ENCODE assay signal across 8 mouse cellular contexts in genomic region chr5:57717238-57717905, GRCm38 (mm10). TPM values are rescaled to one million over a fixed set of nuclear protein-coding genes. Genes with fewer than 3 reads are reported as not detected.
DNase-seq lines count a peak whose midpoint lies in the region; ATAC-seq and TF ChIP-seq lines count a peak whose summit lies in the region.

No protein-coding gene starts in this region.

- peaks cover 16% of the 10 kb centered on the region; the same call in 1 of the 2 replicates for H3K27me3 ChIP-seq in forebrain, embryonic 11.5 days (ENCODE audit: control insufficient read depth, insufficient read depth, low read length)
- no peaks in the 10 kb centered on the region for H3K27me3 ChIP-seq in heart, postnatal 0 days (ENCODE audit: control insufficient read depth, insufficient read depth, low read length)
- H3K27me3 ChIP-seq in lung, embryonic 14.5 days (ENCODE audit: insufficient read depth, low read length), result peaks cover 21% of the 10 kb centered on the region

- H3K9ac ChIP-seq in forebrain, embryonic 11.5 days (ENCODE audit: low read length), result peak overlapping the region; percentile 64
- H3K9ac ChIP-seq in heart, postnatal 0 days (replicated peaks; ENCODE audit: low read depth, low read length), result peak overlapping the region; percentile 78
- H3K9ac ChIP-seq in lung, embryonic 14.5 days, result peak overlapping the region; percentile 67

- no peaks in the 10 kb centered on the region for H3K36me3 ChIP-seq in forebrain, embryonic 11.5 days (ENCODE audit: control insufficient read depth, insufficient read depth, low read length)
- 0 out of 2 replicates have a peak, but pooled peaks cover 5% of the 10 kb centered on the region for H3K36me3 ChIP-seq in heart, postnatal 0 days (replicated peaks; ENCODE audit: control insufficient read depth, insufficient read depth, low read length)
- H3K36me3 ChIP-seq in lung, embryonic 14.5 days (ENCODE audit: insufficient read depth), result no peaks in the 10 kb centered on the region

- H3K9me3 ChIP-seq in forebrain, embryonic 11.5 days (ENCODE audit: control insufficient read depth, low read length), result no peaks in the 10 kb centered on the region
- no peaks in the 10 kb centered on the region for H3K9me3 ChIP-seq in heart, postnatal 0 days (replicated peaks; ENCODE audit: control insufficient read depth, low read length)
- H3K9me3 ChIP-seq in lung, embryonic 14.5 days (ENCODE audit: low read depth, low read length), result no peaks in the 10 kb centered on the region

- peak overlapping the region; percentile 56 for H3K4me3 ChIP-seq in forebrain, embryonic 11.5 days (ENCODE audit: low read depth, low read length)
- H3K4me3 ChIP-seq in heart, postnatal 0 days (ENCODE audit: low read depth, low read length), result peak overlapping the region; percentile 71
- H3K4me3 ChIP-seq in lung, embryonic 14.5 days (ENCODE audit: low read depth, low read length), result peak overlapping the region; percentile 60

- peak overlapping the region; percentile 95 for H3K4me2 ChIP-seq in forebrain, embryonic 11.5 days (ENCODE audit: low read depth, low read length, severe bottlenecking)
- peak overlapping the region; percentile 75 for H3K4me2 ChIP-seq in heart, postnatal 0 days (ENCODE audit: low read depth, low read length)
- peak overlapping the region; percentile 94 for H3K4me2 ChIP-seq in lung, embryonic 14.5 days

- H3K27ac ChIP-seq in forebrain, embryonic 11.5 days (ENCODE audit: low read depth, low read length), result peak overlapping the region; percentile 51
- H3K27ac ChIP-seq in heart, postnatal 0 days (ENCODE audit: low read depth), result peak overlapping the region; percentile 95
- peak overlapping the region; percentile 91 for H3K27ac ChIP-seq in lung, embryonic 14.5 days (ENCODE audit: low read depth)

- ATAC-seq in forebrain, embryonic 11.5 days (replicated peaks; ENCODE audit: low FRiP score), result peak; percentile 10; the same call in 1 of the 2 replicates
- ATAC-seq in heart, postnatal 0 days (ENCODE audit: insufficient read depth, low read depth), result peak; percentile 7
- peak; percentile 26 for ATAC-seq in lung, embryonic 14.5 days (ENCODE audit: insufficient read depth)

- peak; percentile 46 for DNase-seq in CD4-positive, CD25-positive, alpha-beta regulatory T cell, adult 2 months (ENCODE audit: low read depth, low spot score)
- peak; percentile 63 for DNase-seq in brain, embryonic 18.5 days (ENCODE audit: low read depth, low spot score)
- DNase-seq in forebrain, embryonic 11.5 days (ENCODE audit: low spot score), result peak; percentile 84
- no peak for DNase-seq in heart, postnatal 0 days (ENCODE audit: low spot score)
- DNase-seq in kidney, postnatal 4 days, result peak; percentile 67 to 77
- DNase-seq in lung, embryonic 14.5 days, result peak; percentile 80
- peak; percentile 46 for DNase-seq in ovary, adult 18-20 months (ENCODE audit: low spot score)
- peak; percentile 44 for DNase-seq in thymus, postnatal 25 days

- peaks cover 3% of the 10 kb centered on the region; the same call in 1 of the 2 replicates for H3K4me1 ChIP-seq in forebrain, embryonic 11.5 days (replicated peaks; ENCODE audit: control insufficient read depth, insufficient read depth, low read length)
- H3K4me1 ChIP-seq in heart, postnatal 0 days (ENCODE audit: control insufficient read depth, insufficient read depth), result no peaks in the 10 kb centered on the region
- H3K4me1 ChIP-seq in lung, embryonic 14.5 days (ENCODE audit: insufficient read depth), result no peaks in the 10 kb centered on the region

- no peak for TF ChIP-seq CTCF in heart, postnatal 0 days (IDR thresholded peaks at IDR 0.05; ENCODE audit: low read depth)
- TF ChIP-seq CTCF in lung, embryonic 14.5 days (IDR thresholded peaks at IDR 0.05; ENCODE audit: low read depth), result no peak

- 0 out of 2 replicates have a peak, but pooled peaks have one; percentile 22 for TF ChIP-seq EP300 in heart, postnatal 0 days (IDR thresholded peaks at IDR 0.05; ENCODE audit: low read depth)

- under 1% methylated on average over 53 of the region's 53 CpGs for WGBS in forebrain, embryonic 11.5 days
- WGBS in heart, postnatal 0 days, result under 1% methylated on average over 53 of the region's 53 CpGs
- WGBS in lung, embryonic 14.5 days, result under 1% methylated on average over 53 of the region's 53 CpGs

RNA-seq across cellular contexts. Expression of gene Pcdh7, which starts 0.4 kb away (rescaled TPM):
- polyA plus RNA-seq in forebrain, embryonic 11.5 days (2014; fragmentation: Nextera tagmentation; extraction: Ambion mirVana), result 4.8 and 5.1 TPM in 2 replicates
- 169 and 213 TPM in 2 replicates for total RNA-seq in heart, postnatal 0 days (2014; rRNA removed; ENCODE audit: low replicate concordance)
- polyA plus RNA-seq in heart, postnatal 0 days (2015; fragmentation: Nextera tagmentation; extraction: Ambion mirVana), result 19.9 and 22.4 TPM in 2 replicates
- polyA plus RNA-seq in lung, embryonic 14.5 days (2014; fragmentation: Nextera tagmentation; extraction: Ambion mirVana), result 4.1 and 4.5 TPM in 2 replicates
